Mouse (Mus musculus): ENCODE measurements at regions not wholly inside any gene's neighbourhood (a gene's known extent, or its start where the extent isn't known, plus 50 kb on each side); places are given as distances from the start of the nearest gene placed in this dataset.
A peak's percentile ranks its signal among the peaks of the same experiment; 100 is the strongest.

- DNase-seq (ENCODE audit: low spot score): peak; percentile 16
These were observed 50.4 kb upstream of the Atg10 start for GRCm38 (mm10) chr13:91274131-91274530.

GRCm38 (mm10) chr13:91274615-91275014, 50.8 kb upstream of the Atg10 start:
- DNase-seq (ENCODE audit: low spot score): no peak

GRCm38 (mm10) chr13:91279487-91279886, 55.7 kb upstream of the Atg10 start:
- DNase-seq (ENCODE audit: low spot score): no peak

- DNase-seq (ENCODE audit: low spot score): no peak
These were observed 71.9 kb upstream of the Atg10 start for GRCm38 (mm10) chr13:91295552-91296170.

GRCm38 (mm10) chr13:91296521-91297160, 72.9 kb upstream of the Atg10 start:
- no peak for DNase-seq (ENCODE audit: low spot score)

- no peak for DNase-seq (ENCODE audit: low spot score)
These were observed 78.1 kb upstream of the Atg10 start for GRCm38 (mm10) chr13:91301849-91302248.

- no peak for DNase-seq (ENCODE audit: low spot score)
These were observed 82.1 kb upstream of the Atg10 start for GRCm38 (mm10) chr13:91305697-91306405.

GRCm38 (mm10) chr13:91306545-91306944, 82.8 kb upstream of the Atg10 start:
- no peak for DNase-seq (ENCODE audit: low spot score)

GRCm38 (mm10) chr13:91312905-91313571, 89.3 kb upstream of the Atg10 start:
- no peak for DNase-seq (ENCODE audit: low spot score)

GRCm38 (mm10) chr13:91322331-91322730, 98.6 kb upstream of the Atg10 start:
- DNase-seq (ENCODE audit: low spot score): no peak

GRCm38 (mm10) chr13:91326834-91327233, 103.1 kb upstream of the Atg10 start:
- no peak for DNase-seq (ENCODE audit: low spot score)

- DNase-seq (ENCODE audit: low spot score): no peak
These were observed 110.5 kb upstream of the Atg10 start for GRCm38 (mm10) chr13:91334283-91334682.

- no peak for DNase-seq (ENCODE audit: low spot score)
These were observed 115.9 kb upstream of the Ssbp2 start for GRCm38 (mm10) chr13:91344139-91344538.

GRCm38 (mm10) chr13:91348489-91349083, 111.5 kb upstream of the Ssbp2 start:
- DNase-seq (ENCODE audit: low spot score): no peak

- DNase-seq (ENCODE audit: low spot score): no peak
These were observed 107.8 kb upstream of the Ssbp2 start for GRCm38 (mm10) chr13:91352311-91352710.

- DNase-seq (ENCODE audit: low spot score): no peak
These were observed 103.6 kb upstream of the Ssbp2 start for GRCm38 (mm10) chr13:91356516-91356915.

- DNase-seq (ENCODE audit: low spot score): no peak
These were observed 100.0 kb upstream of the Ssbp2 start for GRCm38 (mm10) chr13:91360121-91360520.

- DNase-seq (ENCODE audit: low spot score): peak; percentile 76
These were observed 94.7 kb upstream of the Ssbp2 start for GRCm38 (mm10) chr13:91365270-91365952.

GRCm38 (mm10) chr13:91366540-91366939, 93.5 kb upstream of the Ssbp2 start:
- no peak for DNase-seq (ENCODE audit: low spot score)

- DNase-seq (ENCODE audit: low spot score): no peak
These were observed 92.1 kb upstream of the Ssbp2 start for GRCm38 (mm10) chr13:91367896-91368556.

GRCm38 (mm10) chr13:91368664-91369063, 91.4 kb upstream of the Ssbp2 start:
- no peak for DNase-seq (ENCODE audit: low spot score)

Measured in left cerebral cortex, adult 11 months (tissue).